Mouse (Mus musculus): Measurements from ENCODE around the gene Nup210l.

Nup210l gene

GRCm38 (mm10) chr3:90103938-90104337 lies at the start of gene Nup210l:
Gene Nup210l (plus strand): TSS chr3:90104132.
- DNase-seq (ENCODE audit: low read depth), result no peak

GRCm38 (mm10) chr3:90061549-90061948 lies 42.4 kb upstream of the Nup210l start:
- DNase-seq (ENCODE audit: low read depth), result no peak

- DNase-seq (ENCODE audit: low read depth), result no peak
Observed at GRCm38 (mm10) chr3:90062539-90062938, 41.4 kb upstream of the Nup210l start.

GRCm38 (mm10) chr3:90064383-90064782 lies 39.5 kb upstream of the Nup210l start:
- DNase-seq (ENCODE audit: low read depth), result no peak

GRCm38 (mm10) chr3:90065553-90065952 lies 38.4 kb upstream of the Nup210l start:
- no peak for DNase-seq (ENCODE audit: low read depth)

- DNase-seq (ENCODE audit: low read depth), result no peak
Observed at GRCm38 (mm10) chr3:90067851-90068250, 36.1 kb upstream of the Nup210l start.

- no peak for DNase-seq (ENCODE audit: low read depth)
Observed at GRCm38 (mm10) chr3:90069688-90070087, 34.2 kb upstream of the Nup210l start.

GRCm38 (mm10) chr3:90072294-90072693 lies 31.6 kb upstream of the Nup210l start, which contains the start of gene Tpm3:
Gene Tpm3 (plus strand): TSS chr3:90072649.
- no peak for DNase-seq (ENCODE audit: low read depth)

GRCm38 (mm10) chr3:90076921-90077716 lies 26.8 kb upstream of the Nup210l start:
- peak; percentile 73 for DNase-seq (ENCODE audit: low read depth)

- no peak for DNase-seq (ENCODE audit: low read depth)
Observed at GRCm38 (mm10) chr3:90078224-90078623, 25.7 kb upstream of the Nup210l start.

GRCm38 (mm10) chr3:90079133-90079762 lies 24.7 kb upstream of the Nup210l start:
- peak; percentile 93 for DNase-seq (ENCODE audit: low read depth)

- peak; percentile 27 for DNase-seq (ENCODE audit: low read depth)
Observed at GRCm38 (mm10) chr3:90079763-90080497, 24.0 kb upstream of the Nup210l start.

- no peak for DNase-seq (ENCODE audit: low read depth)
Observed at GRCm38 (mm10) chr3:90080498-90080863, 23.5 kb upstream of the Nup210l start.

GRCm38 (mm10) chr3:90081365-90082240 lies 22.3 kb upstream of the Nup210l start:
- DNase-seq (ENCODE audit: low read depth), result no peak

- DNase-seq (ENCODE audit: low read depth), result no peak
Observed at GRCm38 (mm10) chr3:90083034-90083433, 20.9 kb upstream of the Nup210l start.

- no peak for DNase-seq (ENCODE audit: low read depth)
Observed at GRCm38 (mm10) chr3:90083698-90084324, 20.1 kb upstream of the Nup210l start.

- DNase-seq (ENCODE audit: low read depth), result no peak
Observed at GRCm38 (mm10) chr3:90084790-90085189, 19.1 kb upstream of the Nup210l start.

- DNase-seq (ENCODE audit: low read depth), result peak; percentile 60
Observed at GRCm38 (mm10) chr3:90085281-90085680, 18.7 kb upstream of the Nup210l start.

- DNase-seq (ENCODE audit: low read depth), result no peak
Observed at GRCm38 (mm10) chr3:90086068-90086467, 17.9 kb upstream of the Nup210l start.

- no peak for DNase-seq (ENCODE audit: low read depth)
Observed at GRCm38 (mm10) chr3:90088617-90089016, 15.3 kb upstream of the Nup210l start.

- no peak for DNase-seq (ENCODE audit: low read depth)
Observed at GRCm38 (mm10) chr3:90090892-90091291, 13.0 kb upstream of the Nup210l start.
